Mouse (Mus musculus): ENCODE results near the gene Mpped2. TPM values are rescaled to one million over a fixed set of nuclear protein-coding genes. Genes with fewer than 3 reads are reported as not detected.

Mpped2 gene
- total RNA-seq, 2 experiments from 2014 or later = 2.6 to 8.5 TPM

- Histone ChIP-seq H3K27ac (no peak overlapping the region), H3K4me3 (no peak overlapping the region)
- no peak for TF ChIP-seq CTCF (IDR thresholded peaks at IDR 0.05)
- no peak for DNase-seq
- intact Hi-C loops (cut with DNase I) = loop anchor here (5.0 to 10.0 kb wide), 2 partner anchors 205 to 423 kb away; no protein-coding TSS in a partner anchor
Observed at GRCm38 (mm10) chr2:106857711-106858110, 164.6 kb downstream of the Mpped2 start.

- Histone ChIP-seq H3K4me3 (no peak overlapping the region), H3K27ac (no peak overlapping the region)
- no peak for TF ChIP-seq CTCF (IDR thresholded peaks at IDR 0.05)
- no peak for DNase-seq
- intact Hi-C loops (cut with DNase I) = no loop called here
Observed at GRCm38 (mm10) chr2:106860856-106861679, 168.0 kb downstream of the Mpped2 start.

GRCm38 (mm10) chr2:106863050-106863653 is 170.1 kb downstream of the Mpped2 start:
- TF ChIP-seq CTCF (IDR thresholded peaks at IDR 0.05) = no peak
- Histone ChIP-seq H3K4me3 (no peak overlapping the region), H3K27ac (no peak overlapping the region)
- no peak for DNase-seq
- intact Hi-C loops (cut with DNase I) = no loop called here

GRCm38 (mm10) chr2:106865148-106865786 is 172.2 kb downstream of the Mpped2 start:
- intact Hi-C loops (cut with DNase I) = no loop called here
- TF ChIP-seq CTCF (IDR thresholded peaks at IDR 0.05) = no peak
- Histone ChIP-seq H3K27ac (no peak overlapping the region), H3K4me3 (no peak overlapping the region)
- no peak for DNase-seq

GRCm38 (mm10) chr2:106866303-106866702 is 173.2 kb downstream of the Mpped2 start:
- Histone ChIP-seq H3K27ac (no peak overlapping the region), H3K4me3 (no peak overlapping the region)
- intact Hi-C loops (cut with DNase I) = no loop called here
- TF ChIP-seq CTCF (IDR thresholded peaks at IDR 0.05) = no peak
- DNase-seq = no peak

GRCm38 (mm10) chr2:106870886-106871285 is 177.8 kb downstream of the Mpped2 start:
- Histone ChIP-seq H3K4me3 (no peak overlapping the region), H3K27ac (no peak overlapping the region)
- TF ChIP-seq CTCF (IDR thresholded peaks at IDR 0.05) = no peak
- no peak for DNase-seq
- intact Hi-C loops (cut with DNase I) = no loop called here

GRCm38 (mm10) chr2:106873166-106873565 is 180.1 kb downstream of the Mpped2 start:
- no peak for DNase-seq
- Histone ChIP-seq H3K4me3 (no peak overlapping the region), H3K27ac (no peak overlapping the region)
- TF ChIP-seq CTCF (IDR thresholded peaks at IDR 0.05) = no peak
- intact Hi-C loops (cut with DNase I) = no loop called here

GRCm38 (mm10) chr2:106883390-106883789 is 190.3 kb downstream of the Mpped2 start:
- no peak for TF ChIP-seq CTCF (IDR thresholded peaks at IDR 0.05)
- no peak for DNase-seq
- no peak overlapping the region for H3K4me3 ChIP-seq
- no peak overlapping the region for H3K27ac ChIP-seq
- intact Hi-C loops (cut with DNase I) = no loop called here

- intact Hi-C loops (cut with DNase I) = no loop called here
- no peak overlapping the region for H3K4me3 ChIP-seq
- TF ChIP-seq CTCF (IDR thresholded peaks at IDR 0.05) = no peak
Observed at GRCm38 (mm10) chr2:106888174-106888573, 195.1 kb downstream of the Mpped2 start.

GRCm38 (mm10) chr2:106889297-106890000 is 196.4 kb downstream of the Mpped2 start:
- no peak overlapping the region; the same call in 1 of the 2 replicates for H3K4me3 ChIP-seq
- intact Hi-C loops (cut with DNase I) = no loop called here
- no peak for TF ChIP-seq CTCF (IDR thresholded peaks at IDR 0.05)
- peak overlapping the region; percentile 51 for H3K27ac ChIP-seq
- peak; percentile 45 for DNase-seq

More at GRCm38 (mm10) chr2:106888174-106888573, 195.1 kb downstream of the Mpped2 start:
- no peak for DNase-seq
- H3K27ac ChIP-seq = no peak overlapping the region

GRCm38 (mm10) chr2:106893376-106893775 is 200.3 kb downstream of the Mpped2 start:
- no peak for DNase-seq
- Histone ChIP-seq H3K27ac (no peak overlapping the region), H3K4me3 (no peak overlapping the region)
- intact Hi-C loops (cut with DNase I) = no loop called here
- no peak for TF ChIP-seq CTCF (IDR thresholded peaks at IDR 0.05)

GRCm38 (mm10) chr2:106895326-106896023 is 202.4 kb downstream of the Mpped2 start:
- Histone ChIP-seq H3K27ac (no peak overlapping the region), H3K4me3 (no peak overlapping the region)
- DNase-seq = no peak
- intact Hi-C loops (cut with DNase I) = no loop called here
- no peak for TF ChIP-seq CTCF (IDR thresholded peaks at IDR 0.05)
